Mouse (Mus musculus): ENCODE data around the gene Tmem150b.

Gene Tmem150b

GRCm38 (mm10) chr7:4731090-4731489 lies 6.0 kb upstream of the Tmem150b start:
- no peak for DNase-seq (ENCODE audit: low spot score in 2 of 2)

GRCm38 (mm10) chr7:4724359-4724758 lies 690 bp downstream of the Tmem150b start:
- DNase-seq (ENCODE audit: low spot score in 2 of 2): peak; percentile 14 to 24

- peak in 1 of 2 experiments; percentile 16 for DNase-seq (ENCODE audit: low spot score in 2 of 2)
Measured at GRCm38 (mm10) chr7:4723508-4723907, 1.5 kb downstream of the Tmem150b start.

- DNase-seq (ENCODE audit: low spot score in 2 of 2): no peak
Measured at GRCm38 (mm10) chr7:4719276-4719675, 5.8 kb downstream of the Tmem150b start.

GRCm38 (mm10) chr7:4716955-4717354 lies 8.1 kb downstream of the Tmem150b start:
- DNase-seq (ENCODE audit: low spot score in 2 of 2): no peak

- no peak for DNase-seq (ENCODE audit: low spot score in 2 of 2)
Measured at GRCm38 (mm10) chr7:4712594-4712993, 12.5 kb downstream of the Tmem150b start.

GRCm38 (mm10) chr7:4705098-4705497 lies 20.0 kb downstream of the Tmem150b start:
- DNase-seq (ENCODE audit: low spot score in 2 of 2): no peak

- DNase-seq (ENCODE audit: low spot score in 2 of 2): no peak
Measured at GRCm38 (mm10) chr7:4703195-4703594, 21.9 kb downstream of the Tmem150b start.

GRCm38 (mm10) chr7:4702334-4702733 lies 22.7 kb downstream of the Tmem150b start:
- DNase-seq (ENCODE audit: low spot score in 2 of 2): no peak

- DNase-seq (ENCODE audit: low spot score in 2 of 2): no peak
Measured at GRCm38 (mm10) chr7:4693004-4693403, 32.0 kb downstream of the Tmem150b start.

GRCm38 (mm10) chr7:4690951-4691653 lies 33.9 kb downstream of the Tmem150b start:
- DNase-seq (ENCODE audit: low spot score in 2 of 2): no peak

GRCm38 (mm10) chr7:4690387-4690786 lies 34.7 kb downstream of the Tmem150b start, which contains the start of gene Brsk1:
Brsk1 (plus strand) TSS chr7:4690604.
- DNase-seq (ENCODE audit: low spot score in 2 of 2): no peak

- peak; percentile 97 to 98 for DNase-seq (ENCODE audit: low spot score in 2 of 2)
Measured at GRCm38 (mm10) chr7:4684632-4685417, 40.2 kb downstream of the Tmem150b start, which contains the start of gene Hspbp1. Hspbp1 (minus strand) TSS chr7:4685068.

GRCm38 (mm10) chr7:4684203-4684602 lies 40.8 kb downstream of the Tmem150b start:
- no peak for DNase-seq (ENCODE audit: low spot score in 2 of 2)

- DNase-seq (ENCODE audit: low spot score in 2 of 2): no peak
Measured at GRCm38 (mm10) chr7:4683307-4683706, 41.7 kb downstream of the Tmem150b start.

- no peak for DNase-seq (ENCODE audit: low spot score in 2 of 2)
Measured at GRCm38 (mm10) chr7:4675200-4675599, 49.8 kb downstream of the Tmem150b start.

- no peak for DNase-seq (ENCODE audit: low spot score in 2 of 2)
Measured at GRCm38 (mm10) chr7:4674114-4674731, 50.8 kb downstream of the Tmem150b start.

- DNase-seq (ENCODE audit: low spot score in 2 of 2): no peak
Measured at GRCm38 (mm10) chr7:4671956-4672355, 53.1 kb downstream of the Tmem150b start.

GRCm38 (mm10) chr7:4670655-4671255 lies 54.3 kb downstream of the Tmem150b start:
- DNase-seq (ENCODE audit: low spot score in 2 of 2): no peak

GRCm38 (mm10) chr7:4669156-4669555 lies 55.9 kb downstream of the Tmem150b start:
- DNase-seq (ENCODE audit: low spot score in 2 of 2): no peak

- no peak for DNase-seq (ENCODE audit: low spot score in 2 of 2)
Measured at GRCm38 (mm10) chr7:4668506-4668905, 56.5 kb downstream of the Tmem150b start.

- no peak for DNase-seq (ENCODE audit: low spot score in 2 of 2)
Measured at GRCm38 (mm10) chr7:4666871-4667270, 58.2 kb downstream of the Tmem150b start.
